Mouse (Mus musculus) spleen, postnatal 10 days (tissue): ENCODE measurements around the gene Myo1h.
A peak's percentile ranks its signal among the peaks of the same experiment; 100 is the strongest.

ENCODE experiments used
- DNase-seq, 2 experiments: peaks; one replicate each; pipeline ENCODE4 v3.0.0; 2021 to 2022; ENCODE audit warnings: low spot score in 2 of 2

Myo1h gene

GRCm38 (mm10) chr5:114359586-114359985 is 70.6 kb downstream of the Myo1h start:
- no peak for DNase-seq

DNA sequence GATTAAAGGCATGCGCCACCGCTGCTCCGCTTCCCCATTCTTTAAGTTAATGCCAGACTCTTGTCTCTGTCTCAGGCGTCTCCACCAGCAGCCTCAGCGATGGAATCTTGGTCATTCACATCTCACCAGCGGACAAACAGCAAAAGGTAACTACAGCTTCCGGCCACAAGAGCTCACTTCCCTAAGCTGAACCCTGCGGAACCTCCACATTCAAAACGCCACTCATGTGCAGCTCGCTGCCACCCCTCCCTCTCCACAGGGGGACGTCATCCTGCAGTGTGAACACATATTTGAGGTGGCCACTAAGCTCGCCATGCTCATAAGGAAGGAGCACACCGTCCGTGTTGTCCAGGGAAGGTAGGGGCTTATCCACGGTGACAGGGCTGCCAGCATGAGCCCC is 72.0 kb downstream of the Myo1h start:
- DNase-seq, result no peak

- peak in 1 of 2 experiments; percentile 67 for DNase-seq
Observed at GRCm38 (mm10) chr5:114365043-114365752, 76.2 kb downstream of the Myo1h start.

GRCm38 (mm10) chr5:114368121-114368520 is 79.2 kb downstream of the Myo1h start:
- DNase-seq, result no peak

DNA sequence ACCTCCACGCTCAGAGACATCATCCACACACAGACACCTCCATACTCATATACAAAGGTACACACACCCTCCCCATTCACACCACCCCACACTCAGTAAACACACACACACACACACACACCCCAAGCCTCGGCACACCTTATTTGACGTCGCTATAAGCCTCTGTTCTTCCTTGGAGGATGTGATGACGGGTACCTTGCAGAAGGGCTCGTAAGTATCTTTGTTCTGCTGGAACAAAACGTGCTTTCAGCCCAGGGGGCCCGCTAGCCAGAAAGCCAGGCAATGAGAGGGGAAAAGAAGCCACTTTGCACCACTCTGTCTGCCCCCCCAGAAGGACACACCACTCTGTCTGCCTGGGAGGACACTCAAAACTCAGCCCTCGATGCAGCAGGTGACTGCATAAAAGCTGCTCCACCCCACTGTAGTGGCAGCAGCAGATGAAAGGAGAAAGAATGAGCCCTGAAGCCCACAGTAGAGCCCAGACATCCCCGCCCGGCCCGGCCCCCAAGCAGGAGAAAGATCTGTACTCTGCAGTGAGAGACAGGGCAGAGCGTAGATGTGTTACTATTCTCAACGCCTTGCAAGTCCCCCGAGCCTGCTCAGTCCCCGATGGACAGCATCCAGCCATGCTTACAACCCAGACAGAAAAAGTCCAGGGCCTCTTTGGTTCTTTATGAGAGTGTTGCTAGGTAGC is 80.0 kb downstream of the Myo1h start:
- DNase-seq, result no peak

DNA sequence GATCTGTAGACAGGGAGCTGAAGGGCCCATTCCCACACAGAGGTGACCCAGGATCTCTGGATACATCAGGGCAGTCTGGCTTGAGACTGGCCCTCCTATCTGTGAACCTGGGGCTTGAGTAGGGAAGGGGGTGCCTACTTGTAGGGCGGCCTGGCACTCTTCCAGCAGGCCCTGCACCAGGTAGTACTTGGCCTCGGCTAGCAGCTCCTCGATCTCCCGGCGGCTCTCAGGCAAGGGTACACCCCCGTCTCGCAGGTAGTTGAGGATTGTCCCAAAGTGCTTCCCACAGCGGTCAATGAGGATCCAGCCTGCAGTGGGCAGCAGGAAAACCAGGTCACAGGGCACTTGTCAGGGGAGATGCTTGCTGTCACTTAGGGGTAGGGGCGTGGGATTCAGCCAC is 81.0 kb downstream of the Myo1h start:
- no peak for DNase-seq

DNA sequence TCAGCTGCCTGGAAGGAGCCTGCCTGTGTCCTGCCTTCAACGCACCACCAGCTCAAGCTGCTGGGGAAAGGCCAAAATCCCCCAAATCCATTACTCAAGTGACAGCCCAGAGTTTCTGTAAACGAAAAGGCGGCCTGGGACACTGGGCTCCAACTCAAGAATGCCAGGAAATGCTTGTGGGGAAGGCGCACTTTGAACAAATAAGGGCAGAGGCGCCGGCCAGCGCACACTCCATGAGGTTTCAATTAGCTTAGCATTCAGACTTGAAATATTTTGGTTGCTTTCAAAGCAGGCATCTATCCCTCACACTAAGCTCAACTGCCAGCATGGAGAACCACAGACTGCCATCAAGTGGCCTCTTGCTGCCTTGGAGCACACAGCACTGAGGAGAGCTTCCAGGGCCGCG is 81.4 kb downstream of the Myo1h start:
- DNase-seq, result no peak

DNA sequence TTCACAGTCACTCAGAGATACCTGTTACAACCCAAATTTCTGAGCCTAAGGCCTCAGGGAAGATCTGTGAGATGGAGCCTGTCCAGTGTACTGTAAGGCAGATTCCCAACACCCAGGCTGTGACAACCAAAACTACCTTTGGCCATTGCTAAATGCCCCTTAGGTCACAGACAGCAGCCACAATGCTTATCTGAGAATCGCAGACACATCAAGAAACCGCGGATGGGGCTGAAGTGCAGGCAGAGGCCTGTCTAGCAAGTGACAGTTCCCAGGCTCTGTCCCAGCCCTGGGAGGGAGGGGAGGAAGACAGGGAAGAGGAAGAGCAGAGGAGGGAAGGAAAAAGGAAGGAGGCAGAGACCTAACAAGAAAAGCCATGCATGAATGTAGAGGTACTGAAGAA is 82.4 kb downstream of the Myo1h start:
- no peak for DNase-seq

DNA sequence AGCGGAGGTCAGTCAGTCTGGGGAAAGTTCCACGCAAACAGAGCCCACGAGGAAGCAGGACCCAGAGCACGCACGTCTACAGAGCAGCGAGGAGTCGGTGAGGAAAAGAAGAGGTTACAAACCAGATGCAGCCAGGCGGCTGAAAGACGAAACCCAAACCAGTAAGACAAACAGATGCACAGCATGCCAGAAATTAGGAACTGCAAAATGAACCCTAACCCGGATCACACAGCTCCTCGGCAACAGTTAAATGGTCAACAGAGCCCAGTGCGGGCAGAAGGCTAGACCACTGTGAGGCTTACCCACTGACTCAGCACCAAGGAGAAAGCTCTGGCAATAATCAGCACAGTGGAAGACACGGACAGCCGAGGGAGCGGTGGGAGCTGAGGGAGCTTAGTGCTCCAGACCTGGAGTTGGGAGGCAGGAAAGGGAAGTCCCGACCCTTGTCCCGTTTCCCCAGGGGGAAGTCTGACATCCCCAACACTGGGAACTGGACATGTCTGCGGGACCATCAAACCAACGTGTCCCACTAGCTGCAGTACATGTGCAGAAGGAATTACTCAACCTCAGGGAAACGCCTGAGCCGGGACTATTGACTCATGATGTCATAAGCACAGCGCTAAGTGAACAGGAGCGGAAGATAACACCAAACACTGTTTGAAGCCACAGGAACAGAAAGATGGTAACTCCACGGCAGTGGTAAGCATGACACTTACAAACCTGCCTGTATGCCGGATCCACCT is 82.9 kb downstream of the Myo1h start:
- DNase-seq, result no peak

- no peak for DNase-seq
Observed at GRCm38 (mm10) chr5:114372565-114372964, 83.6 kb downstream of the Myo1h start.

GRCm38 (mm10) chr5:114373174-114373573 is 84.2 kb downstream of the Myo1h start:
- no peak for DNase-seq

GRCm38 (mm10) chr5:114373581-114373980 is 84.6 kb downstream of the Myo1h start:
- no peak for DNase-seq

DNA sequence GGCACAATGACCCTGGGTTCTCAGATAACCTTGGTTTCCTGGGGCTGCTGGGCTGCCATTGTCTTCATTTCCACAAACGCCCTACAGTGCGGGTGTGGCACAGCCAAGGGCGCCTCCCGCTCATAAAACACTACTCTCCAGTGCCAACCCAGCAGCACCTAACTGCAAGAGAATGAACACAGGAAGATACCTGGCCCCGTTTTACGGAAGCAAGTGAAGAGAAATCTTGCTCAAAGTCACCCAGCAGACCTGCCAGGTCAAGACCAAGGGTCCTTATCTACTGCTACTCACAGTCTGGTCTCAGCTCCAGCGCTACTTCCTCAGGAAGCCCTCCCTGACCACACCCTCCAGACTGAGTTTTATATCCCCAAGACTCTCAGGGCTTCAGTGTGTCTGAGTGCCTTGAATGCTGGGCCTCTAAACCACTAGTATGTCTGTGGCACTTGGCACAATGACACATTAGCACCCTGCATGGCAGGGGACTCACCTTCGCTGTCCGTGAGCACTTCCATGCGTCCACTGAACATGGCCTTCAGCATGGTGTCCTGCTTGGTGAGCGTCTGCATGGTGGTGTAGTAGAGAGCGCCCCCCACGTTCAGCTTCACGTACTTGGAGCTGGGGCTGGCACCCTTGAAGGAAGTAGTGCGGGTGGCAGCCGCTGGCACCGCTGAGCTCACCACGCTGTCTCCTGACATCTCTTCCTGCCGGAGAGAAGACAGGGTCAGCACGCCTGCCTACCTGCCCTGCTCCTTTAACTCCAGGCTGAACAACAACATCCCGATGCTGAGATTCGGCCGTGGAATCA is 85.6 kb downstream of the Myo1h start:
- DNase-seq, result peak in 1 of 2 experiments; percentile 45

DNA sequence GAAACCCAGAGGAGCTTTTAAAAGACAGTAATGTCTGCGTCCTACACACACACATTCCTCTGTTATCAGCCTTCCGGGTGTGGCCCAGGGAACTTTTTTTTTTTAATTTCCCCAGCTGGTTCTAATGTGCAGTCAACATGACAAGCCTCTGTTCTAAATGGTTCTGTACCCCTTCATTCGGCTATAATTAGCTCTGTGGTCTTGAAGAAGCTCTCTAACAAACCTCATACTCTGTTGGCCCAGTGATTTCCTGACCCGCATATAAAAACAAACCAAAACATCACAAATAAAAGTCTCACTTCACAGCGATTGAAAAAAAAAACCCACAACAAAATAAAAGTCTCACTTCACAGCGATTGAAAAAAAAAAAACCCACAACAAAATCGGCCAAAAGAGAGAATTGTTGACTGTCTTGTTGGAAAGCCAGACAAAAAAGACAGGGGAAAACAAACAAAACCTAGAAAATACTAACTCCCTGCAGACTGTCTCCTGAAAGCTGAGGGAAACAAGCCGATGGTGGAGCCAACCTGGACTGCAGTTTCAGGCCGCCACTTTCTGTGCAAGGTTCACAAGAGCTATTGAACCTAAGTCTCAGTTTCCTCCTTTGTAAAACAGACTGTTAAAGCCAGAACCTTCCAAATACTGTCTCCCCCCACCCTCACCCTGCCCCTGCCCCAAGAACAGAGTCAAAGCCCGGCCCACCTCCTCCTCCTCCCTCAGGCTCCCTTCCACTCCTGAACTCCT is 89.4 kb downstream of the Myo1h start:
- DNase-seq, result no peak

- no peak for DNase-seq
Observed at GRCm38 (mm10) chr5:114378936-114379335, 90.0 kb downstream of the Myo1h start.

GRCm38 (mm10) chr5:114379763-114380162 is 90.8 kb downstream of the Myo1h start:
- DNase-seq, result peak in 1 of 2 experiments; percentile 47

- DNase-seq, result peak; percentile 81 to 88
Observed at GRCm38 (mm10) chr5:114380209-114381012, 91.4 kb downstream of the Myo1h start, which contains the start of the genes Kctd10 and Ube3b. Kctd10 (minus strand) TSS chr5:114380508. Ube3b (plus strand) TSS chr5:114380607.

- no peak for DNase-seq
Observed at GRCm38 (mm10) chr5:114381013-114381351, 92.0 kb downstream of the Myo1h start.

- peak; percentile 53 to 81 for DNase-seq
Observed at GRCm38 (mm10) chr5:114383184-114383904, 94.4 kb downstream of the Myo1h start.

DNA sequence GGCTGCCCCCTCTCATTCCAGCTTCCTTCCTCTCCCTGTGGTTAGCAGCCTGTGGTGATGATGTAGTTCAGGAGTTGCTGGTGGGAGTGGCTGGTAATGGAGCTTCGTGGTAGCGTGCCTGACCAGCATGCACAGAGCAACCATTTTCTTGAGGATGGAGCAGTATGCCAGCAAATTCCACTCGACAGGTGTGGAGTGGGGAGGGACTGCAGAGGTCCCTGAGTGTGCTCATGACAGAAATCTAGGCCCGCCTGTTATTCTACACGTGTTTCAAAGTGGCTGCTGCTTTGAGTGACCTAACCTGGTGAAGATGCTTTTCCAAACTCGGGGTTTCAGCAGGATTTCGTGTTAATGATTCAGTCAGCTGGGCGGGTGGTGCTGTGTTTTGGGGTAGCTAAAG is 95.5 kb downstream of the Myo1h start:
- no peak for DNase-seq
